Mouse (Mus musculus): Measurements from ENCODE around the gene Rnf150.

Rnf150 gene

DNA sequence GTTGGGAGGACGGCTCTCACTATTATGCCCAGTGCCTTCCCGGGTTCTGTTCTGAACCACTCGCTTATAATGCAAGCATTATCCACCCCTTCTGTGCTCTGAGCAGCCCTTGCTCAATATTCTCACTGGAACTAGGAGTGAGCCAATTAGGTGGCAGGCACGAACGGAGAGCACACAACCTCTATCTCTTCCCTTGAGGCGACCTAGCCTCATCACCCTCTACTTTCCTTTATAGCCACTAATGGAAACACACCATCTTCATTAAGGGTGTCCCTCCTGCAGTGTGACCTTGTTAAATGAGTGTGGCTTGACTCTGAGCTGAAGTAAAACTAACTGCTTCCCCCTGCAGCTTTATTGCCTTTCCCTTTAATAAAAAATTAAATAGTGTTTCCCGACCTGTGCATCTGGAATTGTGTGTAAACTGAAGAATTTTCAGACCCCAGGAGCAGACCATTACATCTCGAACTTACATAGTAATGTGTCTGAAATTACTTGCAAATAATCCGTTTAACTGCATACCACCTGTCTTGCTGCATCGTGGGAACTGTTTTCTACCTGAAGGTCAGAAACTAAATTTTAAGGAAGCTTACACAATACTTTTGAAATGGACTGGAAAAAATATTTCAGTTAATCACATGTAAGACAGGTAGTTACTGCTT, 26.0 kb downstream of the Rnf150 start:
- DNase-seq (ENCODE audit: low read depth): no peak

DNA sequence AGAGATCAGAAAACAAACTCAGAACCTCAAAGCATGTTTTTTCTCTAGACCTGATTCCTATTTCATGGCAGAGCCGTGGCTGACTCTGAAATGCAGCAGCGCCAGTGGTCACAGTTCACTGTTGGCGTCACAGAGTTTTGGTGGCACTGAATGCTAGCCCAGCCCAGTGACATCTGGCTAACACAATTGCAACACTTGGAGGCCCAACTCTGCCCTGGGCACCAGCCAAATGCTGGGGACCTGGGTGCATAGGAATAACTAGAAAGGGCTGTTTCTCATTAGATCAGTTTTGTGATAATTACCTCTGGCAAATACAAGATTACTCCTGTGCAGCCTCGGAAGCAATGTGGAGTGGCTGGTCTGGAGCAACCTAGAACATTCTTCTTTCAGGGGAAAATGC, 31.9 kb downstream of the Rnf150 start:
- no peak for DNase-seq (ENCODE audit: low read depth)

DNA sequence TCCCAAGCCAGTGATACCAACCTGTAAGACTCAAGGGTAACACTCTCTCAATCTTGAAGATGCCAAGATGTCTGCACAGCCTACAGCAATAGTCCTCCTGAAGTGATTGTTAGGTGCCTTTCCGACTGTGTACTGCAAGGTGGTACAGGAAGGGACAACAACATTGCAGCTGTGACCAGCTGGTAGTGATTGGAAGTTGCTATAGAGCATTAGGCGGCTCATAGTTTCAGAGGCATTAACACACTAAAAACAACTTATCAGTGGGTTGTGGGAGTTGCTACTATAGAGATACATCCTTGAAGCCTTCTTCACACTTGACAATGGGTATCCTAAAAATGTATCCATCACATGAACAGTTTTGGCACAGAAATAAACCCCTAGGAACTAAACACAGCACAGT, 33.6 kb downstream of the Rnf150 start:
- no peak for DNase-seq (ENCODE audit: low read depth)

DNA sequence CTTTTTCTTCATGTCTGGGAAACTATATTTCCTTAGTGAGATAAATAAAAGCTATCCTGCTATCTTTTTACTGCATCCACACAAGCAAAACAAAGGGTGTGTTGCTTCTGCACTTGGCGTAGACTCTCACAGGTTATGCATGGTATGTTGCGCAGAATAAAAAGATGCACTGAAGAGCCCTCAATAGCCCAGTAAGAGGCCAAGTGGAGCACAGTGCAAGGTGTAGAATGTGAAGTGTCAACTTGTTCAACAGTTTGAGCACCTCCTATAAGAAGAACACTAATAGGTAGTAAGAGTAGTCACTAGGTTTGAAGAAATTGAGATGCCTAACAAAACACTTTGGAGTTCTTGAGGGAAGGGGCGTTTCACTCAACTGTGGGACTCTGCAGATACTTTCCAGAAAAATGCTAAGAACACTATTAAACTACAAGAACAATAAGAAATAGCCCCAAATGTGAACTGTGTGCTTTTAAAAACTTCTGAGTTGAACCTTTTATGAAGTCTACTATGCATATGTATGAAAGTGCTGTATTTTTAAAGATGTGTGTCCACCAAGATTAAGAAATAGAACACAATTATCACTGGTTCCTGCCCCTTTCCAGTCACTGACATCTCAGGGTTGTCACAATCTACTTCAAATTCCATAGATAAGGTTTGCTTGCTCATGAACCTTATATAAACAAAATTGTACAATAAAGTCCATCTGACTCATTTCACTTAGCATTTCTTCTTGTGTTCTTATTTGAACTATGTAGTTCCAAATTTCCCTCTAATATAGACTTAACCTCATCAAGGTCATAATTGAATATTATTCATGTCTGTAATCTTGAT, 34.7 kb downstream of the Rnf150 start:
- DNase-seq (ENCODE audit: low read depth): no peak

DNA sequence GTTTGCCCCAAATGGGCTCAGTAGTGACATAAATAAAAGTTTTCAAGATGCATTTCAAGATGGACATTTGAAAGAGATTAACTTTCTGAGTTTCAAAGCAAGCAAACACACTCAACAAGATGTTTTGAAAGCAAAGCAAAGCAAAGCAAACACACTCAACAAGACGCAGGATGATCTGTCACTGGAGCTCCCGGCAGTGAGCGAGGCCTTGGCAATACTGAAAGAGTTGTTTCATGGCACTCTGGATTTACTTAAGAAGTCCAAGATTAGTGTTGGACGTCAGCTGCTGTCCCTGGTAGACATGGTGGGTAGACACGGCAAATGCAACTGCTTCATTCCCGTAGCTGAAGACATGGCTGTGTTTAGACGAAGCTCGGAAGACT, 35.3 kb downstream of the Rnf150 start:
- DNase-seq (ENCODE audit: low read depth): no peak

DNA sequence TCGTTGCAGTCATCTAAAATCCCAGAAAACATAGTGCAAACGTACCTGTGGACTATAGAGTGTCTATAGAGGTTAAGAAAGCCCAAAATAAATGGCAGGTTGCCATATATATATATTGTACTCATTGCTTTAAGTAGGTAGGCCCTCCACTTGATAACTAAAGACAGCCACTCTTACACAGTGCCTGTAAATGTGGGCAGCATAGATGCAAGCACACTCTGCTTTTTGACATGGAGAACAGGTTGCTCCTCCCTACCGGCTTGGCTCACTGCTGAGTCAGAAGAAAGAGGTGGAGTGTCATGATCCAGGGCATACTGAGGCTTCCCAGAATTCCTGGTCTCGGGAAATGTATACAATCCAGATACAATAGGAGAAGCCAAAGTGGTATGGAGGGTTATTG, 37.8 kb downstream of the Rnf150 start:
- no peak for DNase-seq (ENCODE audit: low read depth)

DNA sequence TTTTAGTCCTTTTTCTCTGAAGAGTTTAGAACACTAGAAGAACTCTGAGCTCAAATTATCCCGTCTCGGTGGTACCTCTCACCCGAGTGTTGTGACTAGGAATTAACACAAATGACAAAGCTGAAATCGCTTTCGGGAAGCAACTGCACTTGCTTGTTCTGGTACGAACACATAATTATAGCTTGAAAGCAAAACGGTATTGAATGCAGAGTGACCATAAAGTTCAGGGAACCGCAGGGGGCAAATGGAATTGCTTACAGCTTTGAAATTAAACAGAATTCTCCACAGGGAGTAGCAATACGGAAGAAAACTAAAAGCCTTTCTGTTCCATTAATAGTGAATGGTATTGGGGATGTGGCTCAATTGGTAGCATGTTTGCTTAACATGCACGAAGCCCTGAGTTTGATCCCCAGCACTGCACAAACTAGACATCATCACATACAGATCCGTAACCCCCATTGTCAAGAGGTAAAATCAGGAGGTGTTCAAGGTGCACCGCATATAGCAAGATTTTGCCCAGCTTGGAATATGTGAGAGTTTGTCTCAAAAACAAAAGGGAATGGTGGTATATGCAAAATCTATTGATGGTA, 38.5 kb downstream of the Rnf150 start:
- no peak for DNase-seq (ENCODE audit: low read depth)

DNA sequence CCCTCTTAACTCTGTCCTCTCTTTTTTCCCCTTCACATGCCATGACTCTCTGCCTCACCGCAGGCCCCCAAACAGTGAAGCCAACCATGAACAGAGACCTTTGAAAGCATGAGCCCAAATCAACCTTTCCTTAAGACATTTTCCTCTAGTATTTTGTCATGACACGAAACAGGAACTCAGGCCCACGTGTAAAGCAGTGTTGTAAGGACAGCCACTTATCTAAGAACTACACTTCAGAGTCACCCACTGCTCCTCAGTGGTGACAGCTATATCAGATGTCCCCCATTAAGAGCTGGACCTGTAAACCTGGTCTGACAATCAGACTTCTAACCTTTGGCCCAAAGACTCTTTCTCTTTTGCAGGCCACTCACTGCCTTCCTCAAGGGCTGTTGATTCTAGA, 40.3 kb downstream of the Rnf150 start:
- DNase-seq (ENCODE audit: low read depth): peak; percentile 18

DNA sequence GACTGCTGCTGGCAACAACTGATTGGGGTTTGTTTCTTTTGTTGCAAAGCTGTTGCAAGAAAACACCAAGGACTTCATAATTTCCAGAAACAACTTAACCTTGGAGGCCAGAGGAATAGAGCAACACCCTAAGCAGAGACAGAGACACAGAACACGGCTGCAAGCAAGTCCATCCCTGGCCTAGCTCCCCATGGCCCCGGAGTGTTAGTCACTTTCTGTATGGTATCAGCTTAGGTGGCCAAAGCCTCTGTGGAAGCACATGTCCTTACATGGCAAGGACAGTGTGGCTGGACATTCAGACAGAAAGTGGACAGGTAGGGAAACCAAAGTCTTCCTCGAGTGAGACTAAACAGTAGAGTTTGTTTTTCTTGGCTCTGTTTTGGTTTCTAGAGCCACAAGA, 44.1 kb downstream of the Rnf150 start:
- DNase-seq (ENCODE audit: low read depth): peak; percentile 45

DNA sequence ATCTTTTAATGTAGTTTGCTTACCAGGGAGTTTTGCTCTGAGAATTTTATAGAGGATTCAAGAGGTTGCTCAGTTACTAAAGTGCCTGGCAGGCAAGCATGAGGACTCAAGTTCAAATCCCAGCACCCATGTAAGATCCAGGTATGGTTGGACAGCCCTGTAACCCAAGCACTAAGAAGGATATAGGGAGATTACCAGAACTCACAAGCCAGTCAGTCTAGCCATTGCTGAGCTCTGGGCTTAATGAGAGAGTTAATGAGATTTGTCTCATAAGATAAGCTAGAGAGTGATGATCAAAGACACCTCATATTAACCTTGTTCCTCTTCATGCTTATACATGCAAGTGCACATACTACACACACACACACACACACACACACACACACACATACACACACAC, 48.3 kb downstream of the Rnf150 start:
- no peak for DNase-seq (ENCODE audit: low read depth)

DNA sequence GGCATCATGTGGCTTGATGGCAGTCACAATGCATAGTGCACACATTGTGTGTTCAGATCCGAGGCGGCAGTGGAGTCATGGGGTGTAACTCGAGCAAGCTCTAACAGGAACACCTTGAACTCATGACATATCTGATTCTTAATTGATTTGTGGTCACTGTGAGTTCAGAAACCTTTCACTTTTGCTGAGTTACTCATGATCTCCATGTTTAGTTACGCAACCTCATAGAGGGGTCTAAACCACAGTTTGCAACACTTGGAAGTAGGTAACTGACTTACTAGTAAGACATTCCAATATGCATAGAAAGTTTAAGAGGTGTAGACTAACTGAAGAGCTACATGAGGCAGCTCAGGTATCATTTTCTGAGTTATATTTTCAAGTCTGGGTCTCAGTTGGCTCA, 49.1 kb downstream of the Rnf150 start:
- DNase-seq (ENCODE audit: low read depth): peak; percentile 77

DNA sequence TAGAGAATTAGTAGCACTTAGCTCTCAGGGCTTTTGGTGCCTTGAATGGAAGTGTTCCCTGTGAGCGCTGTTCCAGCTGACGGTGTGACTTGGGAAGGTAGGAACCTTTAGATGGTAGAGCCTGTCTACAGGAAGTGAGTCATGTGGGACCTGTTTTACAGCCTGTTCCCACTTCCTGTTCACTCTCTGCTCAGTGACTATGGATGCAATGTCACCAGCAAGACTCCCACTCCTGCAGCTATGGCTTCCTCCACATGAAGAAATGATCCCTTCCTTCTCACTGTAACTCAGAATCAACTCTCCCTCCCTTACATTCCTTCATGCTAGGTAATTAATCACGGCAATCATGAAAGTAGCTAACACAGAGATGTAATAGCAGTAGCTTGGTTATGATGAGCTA, 51.4 kb downstream of the Rnf150 start:
- DNase-seq (ENCODE audit: low read depth): peak; percentile 67

DNA sequence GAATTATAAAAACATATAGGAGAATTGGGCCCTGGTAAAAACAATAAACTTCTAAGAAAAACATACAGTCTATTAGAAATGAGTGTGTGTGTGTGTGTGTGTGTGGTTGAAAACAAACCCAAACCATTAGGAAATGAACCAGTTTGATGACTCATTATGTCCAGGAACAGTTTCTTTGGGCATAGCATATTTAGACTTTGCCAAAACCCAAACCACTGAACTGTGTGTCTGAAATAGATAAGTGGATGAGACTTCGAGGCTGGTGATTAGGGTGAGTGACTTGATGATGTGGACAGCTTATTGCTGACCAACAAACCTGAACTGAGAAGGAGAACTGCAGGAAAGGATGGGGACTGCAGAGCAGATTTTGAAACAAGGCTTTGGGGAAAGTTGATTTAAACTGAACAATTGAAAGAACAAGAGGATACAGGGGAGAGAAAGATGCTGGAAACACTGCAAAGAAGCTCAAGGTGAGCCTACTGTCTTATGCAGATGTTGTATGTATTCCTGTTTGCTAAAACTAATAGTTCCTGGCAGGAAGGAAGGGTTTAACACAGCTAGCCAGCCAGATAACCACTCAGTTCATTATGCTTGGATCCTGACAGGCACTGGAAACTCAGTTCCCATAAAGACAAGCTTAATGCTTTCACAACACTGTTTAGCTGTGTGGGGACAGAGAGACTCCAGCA, 53.8 kb downstream of the Rnf150 start:
- DNase-seq (ENCODE audit: low read depth): peak; percentile 99

DNA sequence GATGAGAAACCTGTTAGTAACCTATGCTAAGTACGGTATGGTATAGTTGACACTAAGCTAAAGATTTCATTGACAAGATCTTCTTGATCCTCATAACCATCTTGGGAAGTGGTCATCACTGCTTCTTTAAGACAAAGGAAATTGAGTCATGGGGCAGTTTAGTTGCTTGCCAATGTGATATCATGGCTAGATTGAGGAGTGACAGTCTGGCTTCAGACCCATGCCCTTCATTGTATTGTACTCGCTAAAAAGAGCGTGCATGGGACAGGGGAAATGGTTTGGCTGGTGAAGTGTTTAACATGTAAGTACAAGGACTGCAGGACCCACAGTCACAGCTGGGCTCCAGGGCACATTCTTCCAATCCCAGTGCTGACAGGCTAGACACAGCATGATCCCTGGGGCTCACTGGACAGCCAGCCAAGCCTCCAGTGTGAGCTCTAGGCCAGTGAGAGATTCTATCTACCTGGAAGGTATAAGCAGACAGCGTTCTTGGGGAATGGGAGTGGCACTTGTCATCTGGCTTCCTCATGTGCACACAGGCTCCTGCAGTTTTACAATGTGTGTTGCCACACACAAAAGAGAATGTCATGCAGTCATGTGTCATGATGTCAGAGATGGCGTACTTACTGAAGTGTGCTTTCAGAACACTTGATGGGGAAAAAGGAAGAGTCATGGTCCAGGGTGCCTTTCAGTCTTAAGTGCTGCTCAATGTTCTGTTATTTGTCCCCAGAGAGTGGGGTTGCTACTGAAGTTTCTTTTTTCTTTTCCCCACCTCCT, 54.6 kb downstream of the Rnf150 start:
- peak; percentile 87 for DNase-seq (ENCODE audit: low read depth)

DNA sequence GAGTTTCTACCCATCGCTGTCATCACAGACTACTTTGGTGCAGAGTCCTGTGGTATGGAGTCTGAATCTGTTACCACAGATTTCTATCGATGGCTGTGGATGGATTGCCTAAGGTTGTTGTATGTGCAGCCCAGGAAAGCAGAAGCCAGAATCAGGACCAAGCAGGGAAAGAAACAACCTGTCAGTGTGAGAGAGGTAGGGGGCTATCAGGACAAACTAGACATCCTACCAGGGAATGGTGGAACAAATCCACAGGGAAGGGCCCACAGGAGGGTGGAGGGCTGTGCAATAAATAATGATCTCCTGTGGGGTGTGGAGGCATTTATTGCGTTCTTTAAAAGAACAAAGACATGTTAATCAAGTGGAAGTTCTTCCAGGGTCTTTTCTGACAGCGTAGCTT, 56.5 kb downstream of the Rnf150 start:
- DNase-seq (ENCODE audit: low read depth): no peak

DNA sequence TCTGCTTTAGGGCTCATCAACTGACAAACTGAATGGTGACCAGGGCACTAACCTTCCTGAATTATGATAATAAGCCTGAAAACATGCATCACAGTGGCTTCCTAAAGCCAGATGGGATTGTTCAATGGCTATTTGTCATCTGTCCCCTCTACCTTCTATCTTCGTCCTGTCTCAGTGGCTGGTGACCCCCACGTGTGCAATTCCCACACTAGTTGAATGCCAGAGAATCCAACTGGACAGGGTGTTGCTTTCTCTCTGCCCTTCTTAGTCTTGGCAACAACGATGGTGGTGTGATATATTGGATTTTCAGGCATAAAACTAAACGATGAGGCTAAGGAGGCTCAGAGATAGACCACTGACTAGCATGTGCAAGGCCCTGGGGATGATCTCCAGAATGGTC, 57.0 kb downstream of the Rnf150 start:
- DNase-seq (ENCODE audit: low read depth): no peak

DNA sequence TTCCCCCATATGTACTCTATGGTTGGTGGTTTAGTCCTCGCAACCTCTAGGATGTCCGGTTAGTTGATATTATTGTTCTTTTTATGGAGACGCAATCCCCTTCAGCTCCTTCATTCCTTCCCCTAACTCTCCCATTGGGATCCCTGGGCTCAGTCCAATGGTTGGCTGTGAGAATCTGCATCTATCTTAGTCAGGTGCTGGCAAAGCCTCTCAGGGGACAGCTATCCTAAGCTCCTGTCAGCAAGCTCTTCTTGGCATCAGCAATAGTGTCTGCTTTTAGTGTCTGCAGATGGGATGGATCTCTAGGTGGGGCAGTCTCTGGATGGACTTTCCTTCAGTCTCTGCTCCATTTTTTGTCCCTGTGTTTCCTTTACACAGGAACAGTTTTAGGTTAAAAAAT, 62.1 kb downstream of the Rnf150 start:
- DNase-seq (ENCODE audit: low read depth): no peak

DNA sequence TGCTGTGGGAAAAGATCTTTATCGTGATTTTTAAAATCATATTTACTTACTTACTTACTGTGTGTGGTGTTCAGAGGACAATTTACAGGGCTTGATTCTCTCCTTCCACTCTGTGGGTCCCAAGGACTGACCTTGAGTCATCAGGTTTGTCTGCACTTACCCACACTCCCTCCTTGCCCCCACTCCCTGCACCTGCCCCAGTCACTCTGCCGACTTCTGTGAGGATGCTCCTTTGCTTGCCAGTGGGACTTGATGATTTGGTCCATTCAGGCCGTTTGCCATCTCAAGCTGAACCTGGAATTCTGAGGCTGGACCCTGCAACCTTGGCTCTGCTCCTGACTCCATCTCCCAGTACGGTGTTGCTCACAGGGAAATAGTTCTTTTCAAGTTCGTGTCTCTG, 63.4 kb downstream of the Rnf150 start:
- no peak for DNase-seq (ENCODE audit: low read depth)

DNA sequence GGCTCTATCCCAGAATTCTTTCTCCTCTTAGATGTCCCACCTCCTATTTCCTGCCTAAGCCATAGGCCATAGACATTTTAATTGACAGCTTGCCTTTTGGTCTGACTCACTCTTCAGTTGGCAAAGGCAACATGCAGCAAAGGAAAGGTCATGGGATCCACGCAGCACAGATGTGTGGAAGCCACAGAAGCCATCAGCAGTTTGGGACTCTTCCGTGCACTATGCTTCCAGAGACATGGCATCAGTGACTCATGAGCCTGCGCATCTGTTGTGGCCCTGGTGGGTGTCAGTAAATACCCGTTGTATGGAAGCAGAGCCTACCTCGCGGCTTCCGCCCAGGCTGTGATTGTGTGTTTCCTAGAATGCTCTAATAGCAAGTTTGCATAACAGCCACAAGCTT, 68.4 kb downstream of the Rnf150 start:
- DNase-seq (ENCODE audit: low read depth): no peak

DNA sequence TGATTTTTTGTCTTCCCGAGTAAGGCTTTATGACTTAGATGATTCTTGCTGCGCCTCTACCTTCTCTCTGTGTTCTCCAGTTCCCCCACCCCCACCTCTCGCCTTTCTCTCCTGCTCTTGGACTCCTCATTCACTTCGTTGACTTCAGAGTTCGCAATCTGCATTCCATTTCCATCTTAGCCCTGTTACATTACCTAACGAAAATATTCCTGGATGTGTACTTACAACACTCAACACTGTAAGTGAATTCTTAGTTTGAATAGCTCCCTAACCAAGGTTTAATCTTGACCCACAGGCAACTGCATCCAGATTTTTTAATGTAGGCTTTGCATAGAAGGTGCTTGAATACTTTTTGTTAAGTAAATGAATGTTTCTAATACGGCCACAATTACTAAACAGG, 73.0 kb downstream of the Rnf150 start:
- DNase-seq (ENCODE audit: low read depth): no peak

DNA sequence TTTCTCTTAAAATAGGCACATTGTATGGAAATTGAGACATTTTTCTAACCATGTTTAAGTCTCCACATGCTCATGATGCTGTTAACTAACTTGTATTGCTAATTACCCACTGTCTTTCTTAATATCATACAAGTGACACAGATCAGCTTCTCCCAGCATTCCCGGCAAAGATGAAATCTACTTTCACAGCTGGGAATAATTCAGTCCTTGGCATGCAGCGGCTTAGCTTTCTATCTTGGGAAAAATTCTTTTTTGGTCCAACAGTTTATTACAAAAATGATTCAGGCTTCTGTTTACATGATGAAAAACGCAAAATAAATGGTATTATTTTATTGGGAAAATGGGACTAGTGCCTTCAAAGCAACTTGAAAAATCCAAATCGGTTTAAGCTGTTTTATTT, 73.7 kb downstream of the Rnf150 start:
- no peak for DNase-seq (ENCODE audit: low read depth)

DNA sequence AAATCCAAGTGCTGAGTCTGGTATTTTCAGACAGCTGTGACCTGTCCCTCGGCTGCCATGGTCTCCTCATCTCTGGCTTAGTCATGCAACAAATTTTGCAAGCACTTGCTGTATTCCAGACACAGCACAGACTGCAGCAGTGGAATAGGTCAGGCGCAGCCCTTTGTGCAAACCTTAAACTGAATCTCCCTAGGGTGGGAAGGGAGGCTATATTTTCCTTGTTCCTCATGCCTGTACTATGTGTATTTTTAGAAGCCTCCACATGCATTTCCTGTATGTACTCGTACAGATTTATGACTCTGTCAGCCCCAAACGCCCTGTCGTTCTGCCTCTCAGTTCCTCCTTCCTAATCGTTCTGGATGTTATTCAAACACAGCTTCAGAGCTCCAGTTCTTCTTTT, 76.8 kb downstream of the Rnf150 start:
- DNase-seq (ENCODE audit: low read depth): peak; percentile 26
